Mouse (Mus musculus) erythroblast, embryonic 14.5 days (primary cell): ENCODE data around the gene Creg1. TPM values are rescaled to one million over a fixed set of nuclear protein-coding genes. Genes with fewer than 3 reads are reported as not detected.

Experiments used
- H3K27me3 ChIP-seq: 2 replicates; pipeline ENCODE4 v1.6.1; 2012; ENCODE audit warnings: inconsistent platforms; ENCODE audit not compliant: control insufficient read depth
- H3K36me3 ChIP-seq: 2 replicates; pipeline ENCODE4 v1.6.1; 2012; ENCODE audit warnings: mild to moderate bottlenecking, inconsistent platforms; ENCODE audit not compliant: control insufficient read depth
- H3K4me1 ChIP-seq: 2 replicates; pipeline ENCODE4 v1.6.1; 2012; ENCODE audit warnings: inconsistent platforms; ENCODE audit not compliant: control insufficient read depth
- H3K4me3 ChIP-seq: replicated peaks from 2 replicates; pipeline ENCODE3; 2012; ENCODE audit warnings: moderate library complexity, mild to moderate bottlenecking, inconsistent platforms
- H3K9me3 ChIP-seq: 2 replicates; pipeline ENCODE4 v1.6.1; 2012; ENCODE audit warnings: low read length, inconsistent platforms, mixed read lengths; ENCODE audit not compliant: control insufficient read depth
- GATA1 ChIP-seq: IDR thresholded peaks from 2 replicates; pipeline ENCODE4 v1.6.1; 2012; ENCODE audit warnings: low read length, inconsistent platforms, mixed read lengths
- TAL1 ChIP-seq: IDR thresholded peaks from 3 replicates; pipeline ENCODE4 v1.6.1; 2012; ENCODE audit warnings: low read length, inconsistent platforms, mixed read lengths
- polyA plus RNA-seq: library from polyadenylated mRNA; stranded (reverse); fragments of >175 nt; gene quantifications from 2 replicates; pipeline ENCODE4 v1.2.3, GENCODE M21; 2012

Gene Creg1
- polyA plus RNA-seq, 1 experiment = 54.6 TPM

- Histone ChIP-seq H3K9me3 (no peaks in the 10 kb centered on the region), H3K4me3 (no peak overlapping the region), H3K4me1 (no peaks in the 10 kb centered on the region; the same call in 1 of the 2 replicates), H3K36me3 (no peaks in the 10 kb centered on the region), H3K27me3 (no peaks in the 10 kb centered on the region)
- TF ChIP-seq TAL1 = no peak
- no peak for TF ChIP-seq GATA1
These were observed 36.6 kb upstream of the Creg1 start for GRCm38 (mm10) chr1:165726986-165727385.

- no peak overlapping the region for H3K4me3 ChIP-seq
- H3K36me3 ChIP-seq = no peaks in the 10 kb centered on the region
- H3K27me3 ChIP-seq = no peaks in the 10 kb centered on the region
- no peaks in the 10 kb centered on the region for H3K9me3 ChIP-seq
- no peaks in the 10 kb centered on the region; the same call in 1 of the 2 replicates for H3K4me1 ChIP-seq
- TF ChIP-seq GATA1 (no peak), TAL1 (no peak)
These were observed 35.4 kb upstream of the Creg1 start for GRCm38 (mm10) chr1:165728057-165728639.

GRCm38 (mm10) chr1:165730129-165730528 is 33.4 kb upstream of the Creg1 start:
- Histone ChIP-seq H3K27me3 (no peaks in the 10 kb centered on the region), H3K36me3 (no peaks in the 10 kb centered on the region), H3K4me1 (no peaks in the 10 kb centered on the region; the same call in 1 of the 2 replicates), H3K4me3 (no peak overlapping the region), H3K9me3 (no peaks in the 10 kb centered on the region)
- no peak for TF ChIP-seq TAL1

GRCm38 (mm10) chr1:165731553-165731952 is 32.0 kb upstream of the Creg1 start:
- H3K27me3 ChIP-seq = no peaks in the 10 kb centered on the region
- TF ChIP-seq TAL1 = no peak
- no peak for TF ChIP-seq GATA1
- H3K4me1 ChIP-seq = no peaks in the 10 kb centered on the region; the same call in 1 of the 2 replicates
- no peaks in the 10 kb centered on the region for H3K36me3 ChIP-seq
- no peaks in the 10 kb centered on the region for H3K9me3 ChIP-seq
- no peak overlapping the region for H3K4me3 ChIP-seq

GRCm38 (mm10) chr1:165734840-165735239 is 28.7 kb upstream of the Creg1 start:
- Histone ChIP-seq H3K4me1 (no peaks in the 10 kb centered on the region), H3K36me3 (no peaks in the 10 kb centered on the region), H3K27me3 (no peaks in the 10 kb centered on the region), H3K9me3 (no peaks in the 10 kb centered on the region), H3K4me3 (no peak overlapping the region)
- no peak for TF ChIP-seq GATA1
- no peak for TF ChIP-seq TAL1

- Histone ChIP-seq H3K36me3 (no peaks in the 10 kb centered on the region), H3K27me3 (no peaks in the 10 kb centered on the region), H3K4me3 (no peak overlapping the region), H3K4me1 (no peaks in the 10 kb centered on the region), H3K9me3 (no peaks in the 10 kb centered on the region)
- TF ChIP-seq TAL1 = no peak
- no peak for TF ChIP-seq GATA1
These were observed 27.4 kb upstream of the Creg1 start for GRCm38 (mm10) chr1:165735826-165736818.

- TF ChIP-seq GATA1 (no peak), TAL1 (no peak)
- Histone ChIP-seq H3K4me3 (no peak overlapping the region), H3K4me1 (no peaks in the 10 kb centered on the region), H3K9me3 (no peaks in the 10 kb centered on the region), H3K27me3 (no peaks in the 10 kb centered on the region), H3K36me3 (no peaks in the 10 kb centered on the region)
These were observed 26.1 kb upstream of the Creg1 start for GRCm38 (mm10) chr1:165737451-165737850.

GRCm38 (mm10) chr1:165737867-165738266 is 25.7 kb upstream of the Creg1 start:
- TF ChIP-seq GATA1 (no peak), TAL1 (no peak)
- no peak overlapping the region for H3K4me3 ChIP-seq

GRCm38 (mm10) chr1:165738985-165739384 is 24.6 kb upstream of the Creg1 start:
- Histone ChIP-seq H3K27me3 (no peaks in the 10 kb centered on the region), H3K4me1 (no peaks in the 10 kb centered on the region), H3K9me3 (no peaks in the 10 kb centered on the region), H3K36me3 (no peaks in the 10 kb centered on the region), H3K4me3 (no peak overlapping the region)
- TF ChIP-seq GATA1 = no peak
- TF ChIP-seq TAL1 = no peak

More at GRCm38 (mm10) chr1:165737867-165738266, 25.7 kb upstream of the Creg1 start:
- Histone ChIP-seq H3K36me3 (no peaks in the 10 kb centered on the region), H3K9me3 (no peaks in the 10 kb centered on the region), H3K27me3 (no peaks in the 10 kb centered on the region), H3K4me1 (no peaks in the 10 kb centered on the region)
